20 mouse cellular contexts compared by ENCODE assay signal in genomic region chr7:56534856-56535255, GRCm38 (mm10).
"Had no signal": no experiment of that assay in that cellular context is flagged by ENCODE, and none has a peak within 500 bp of the region (broad histone marks: within the 10 kb centered on the region; RNA-seq: fewer than 3 reads in every experiment).

No protein-coding gene starts in this region.

- H3K36me3 ChIP-seq: midbrain, embryonic 10.5 days; midbrain, embryonic 12.5 days; neural tube, embryonic 13.5 days; neural tube, embryonic 15.5 days; stomach, embryonic 15.5 days had no signal

- H3K27me3 ChIP-seq: midbrain, embryonic 12.5 days; neural tube, embryonic 13.5 days; neural tube, embryonic 15.5 days; stomach, embryonic 15.5 days had no signal

- H3K4me1 ChIP-seq: midbrain, embryonic 10.5 days; midbrain, embryonic 12.5 days; neural tube, embryonic 13.5 days; neural tube, embryonic 15.5 days; stomach, embryonic 15.5 days had no signal

- H3K4me2 ChIP-seq: lung, embryonic 14.5 days; midbrain, embryonic 12.5 days; neural tube, embryonic 13.5 days; neural tube, embryonic 15.5 days; stomach, embryonic 15.5 days had no signal

- H3K4me3 ChIP-seq: midbrain, embryonic 10.5 days; midbrain, embryonic 12.5 days; myocyte; neural tube, embryonic 13.5 days; neural tube, embryonic 15.5 days; stomach, embryonic 15.5 days had no signal

- H3K27ac ChIP-seq: midbrain, embryonic 10.5 days; midbrain, embryonic 12.5 days; neural tube, embryonic 13.5 days; neural tube, embryonic 15.5 days; stomach, embryonic 15.5 days had no signal

- H3K9me3 ChIP-seq: midbrain, embryonic 10.5 days; midbrain, embryonic 12.5 days; neural tube, embryonic 13.5 days; neural tube, embryonic 15.5 days; stomach, embryonic 15.5 days had no signal

- ATAC-seq: midbrain, embryonic 16.5 days had no signal

- H3K9ac ChIP-seq: lung, embryonic 14.5 days; midbrain, embryonic 12.5 days; neural tube, embryonic 13.5 days; neural tube, embryonic 15.5 days; stomach, embryonic 15.5 days had no signal

- DNase-seq: lung, adult 18-20 months; lung, embryonic 14.5 days; lung, postnatal 10 days; lung, postnatal 4 days; midbrain, embryonic 14.5 days; retina, postnatal 1 day; right cerebral cortex, adult 18-20 months; right cerebral cortex, postnatal 25 days; right cerebral cortex, postnatal 4 days; spleen, adult 18-20 months; thymus, adult 2 months; thymus, postnatal 25 days; thymus, postnatal 4 days had no signal
